Mouse (Mus musculus) heart, adult 18-20 months (tissue): Measurements from ENCODE around the gene Gm17584. TPM values are rescaled to one million over a fixed set of nuclear protein-coding genes. Genes with fewer than 3 reads are reported as not detected.
"Not testable (repeated sequence)": the region's sequence is repeated elsewhere in the genome, so short reads cannot be mapped to it uniquely, and the experiment has no call there.

Experiments
- DNase-seq, 2 experiments: peaks; one replicate each; pipeline ENCODE4 v3.0.0; 2021 to 2022; ENCODE audit warnings: mixed read lengths in 1 of 2
- long read RNA-seq, 2 experiments: library from polyadenylated mRNA; stranded (forward); transcript quantifications; one replicate each; pipeline ENCODE4 v2.0.0; 2021
- total RNA-seq, 2 experiments: library from RNA; stranded (reverse); gene quantifications; 2 replicates each; pipeline ENCODE4 v1.2.3; 2021

Gm17584 gene
- not detected for total RNA-seq
- long read RNA-seq, experiment 1 = 0 reads
- long read RNA-seq, experiment 2 = 0 reads

DNA sequence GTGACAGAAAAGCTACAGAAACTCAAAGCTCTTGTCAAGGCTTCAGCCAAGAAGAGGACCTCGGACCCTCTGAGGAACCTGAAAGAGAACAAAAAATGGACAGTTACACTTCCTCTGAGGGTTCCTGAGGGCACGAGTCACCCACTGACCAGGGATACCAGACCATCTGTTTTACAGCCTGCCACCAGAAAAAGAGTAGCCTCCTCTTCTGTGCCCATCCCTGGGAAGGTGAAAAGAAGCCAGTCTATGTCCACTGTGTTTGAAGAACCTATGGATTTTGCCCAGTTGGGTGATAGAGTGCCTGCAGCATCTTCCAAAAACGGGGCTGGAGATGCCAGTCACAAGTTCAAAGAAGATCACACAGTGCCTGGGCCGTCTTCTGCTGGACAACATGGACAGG, at the start of gene Gm17584:
TSS of gene Gm17584 (plus strand) at position 301 of the 400 bp plus-strand sequence.
- not testable (repeated sequence) for DNase-seq

Other genes starting within 250 kb of the Gm17584 start
- gene Gm17469, start 129.3 kb downstream of the Gm17584 start, total RNA-seq = not detected